Mouse (Mus musculus): ENCODE results near the gene Fscb. TPM values are rescaled to one million over a fixed set of nuclear protein-coding genes. Genes with fewer than 3 reads are reported as not detected.

Fscb gene
- polyA plus RNA-seq (2015; fragmentation: Nextera tagmentation; extraction: Ambion mirVana), result not detected in 2 replicates

GRCm38 (mm10) chr12:64474590-64474989 is at the start of gene Fscb:
Fscb (minus strand) TSS chr12:64474690.
- no peaks in the 10 kb centered on the region for H3K4me1 ChIP-seq
- H3K36me3 ChIP-seq, result no peaks in the 10 kb centered on the region
- no peak within 1 kb of the TSS for H3K4me2 ChIP-seq
- 91% methylated on average over 1 of the region's 1 CpGs for WGBS
- no peak within 1 kb of the TSS for H3K27ac ChIP-seq (replicated peaks)
- H3K4me3 ChIP-seq (replicated peaks), result no peak within 1 kb of the TSS
- H3K9ac ChIP-seq (replicated peaks), result no peak within 1 kb of the TSS
- ATAC-seq (ENCODE audit: low FRiP score), result no peak
- no peaks in the 10 kb centered on the region for H3K27me3 ChIP-seq (replicated peaks)
- H3K9me3 ChIP-seq (replicated peaks), result no peaks in the 10 kb centered on the region

- 74% methylated on average over 2 of the region's 2 CpGs for WGBS
- Histone ChIP-seq H3K9ac (replicated peaks) (no peak overlapping the region), H3K4me2 (no peak overlapping the region), H3K9me3 (replicated peaks) (no peaks in the 10 kb centered on the region), H3K4me3 (replicated peaks) (no peak overlapping the region), H3K27ac (replicated peaks) (no peak overlapping the region), H3K4me1 (no peaks in the 10 kb centered on the region), H3K36me3 (no peaks in the 10 kb centered on the region), H3K27me3 (replicated peaks) (no peaks in the 10 kb centered on the region)
- ATAC-seq (ENCODE audit: low FRiP score), result no peak
Observed at GRCm38 (mm10) chr12:64516775-64517174, 42.3 kb upstream of the Fscb start.

GRCm38 (mm10) chr12:64513439-64513838 is 38.9 kb upstream of the Fscb start:
- Histone ChIP-seq H3K9ac (replicated peaks) (no peak overlapping the region), H3K36me3 (no peaks in the 10 kb centered on the region), H3K4me2 (no peak overlapping the region), H3K9me3 (replicated peaks) (no peaks in the 10 kb centered on the region), H3K27me3 (replicated peaks) (no peaks in the 10 kb centered on the region), H3K4me1 (no peaks in the 10 kb centered on the region), H3K4me3 (replicated peaks) (no peak overlapping the region), H3K27ac (replicated peaks) (no peak overlapping the region)
- no peak for ATAC-seq (ENCODE audit: low FRiP score)
- 65% methylated on average over 1 of the region's 1 CpGs for WGBS

- Histone ChIP-seq H3K27ac (replicated peaks) (no peak overlapping the region), H3K9ac (replicated peaks) (no peak overlapping the region), H3K4me1 (no peaks in the 10 kb centered on the region), H3K36me3 (no peaks in the 10 kb centered on the region), H3K9me3 (replicated peaks) (no peaks in the 10 kb centered on the region), H3K4me2 (no peak overlapping the region), H3K4me3 (replicated peaks) (no peak overlapping the region), H3K27me3 (replicated peaks) (no peaks in the 10 kb centered on the region)
- ATAC-seq (ENCODE audit: low FRiP score), result no peak
- 85% methylated on average over 5 of the region's 5 CpGs for WGBS
Observed at GRCm38 (mm10) chr12:64497706-64498105, 23.2 kb upstream of the Fscb start.

GRCm38 (mm10) chr12:64473615-64474014 is 875 bp downstream of the Fscb start:
- WGBS, result 81% methylated on average over 1 of the region's 1 CpGs
- Histone ChIP-seq H3K36me3 (no peaks in the 10 kb centered on the region), H3K4me1 (no peaks in the 10 kb centered on the region), H3K9ac (replicated peaks) (no peak overlapping the region), H3K9me3 (replicated peaks) (no peaks in the 10 kb centered on the region), H3K4me3 (replicated peaks) (no peak overlapping the region), H3K4me2 (no peak overlapping the region), H3K27ac (replicated peaks) (no peak overlapping the region), H3K27me3 (replicated peaks) (no peaks in the 10 kb centered on the region)
- no peak for ATAC-seq (ENCODE audit: low FRiP score)

- Histone ChIP-seq H3K4me2 (no peak overlapping the region), H3K9me3 (replicated peaks) (no peaks in the 10 kb centered on the region), H3K27ac (replicated peaks) (no peak overlapping the region), H3K27me3 (replicated peaks) (no peaks in the 10 kb centered on the region), H3K4me3 (replicated peaks) (no peak overlapping the region), H3K4me1 (no peaks in the 10 kb centered on the region), H3K36me3 (no peaks in the 10 kb centered on the region), H3K9ac (replicated peaks) (no peak overlapping the region)
- no peak for ATAC-seq (ENCODE audit: low FRiP score)
- WGBS, result 90% methylated on average over 1 of the region's 1 CpGs
Observed at GRCm38 (mm10) chr12:64473136-64473535, 1.4 kb downstream of the Fscb start.

GRCm38 (mm10) chr12:64455228-64455627 is 19.3 kb downstream of the Fscb start:
- no peak for ATAC-seq (ENCODE audit: low FRiP score)
- H3K4me3 ChIP-seq (replicated peaks), result no peak overlapping the region
- no peak overlapping the region for H3K4me2 ChIP-seq
- no peak overlapping the region for H3K9ac ChIP-seq (replicated peaks)
- no peaks in the 10 kb centered on the region for H3K4me1 ChIP-seq
- H3K9me3 ChIP-seq (replicated peaks), result no peaks in the 10 kb centered on the region
- H3K27me3 ChIP-seq (replicated peaks), result no peaks in the 10 kb centered on the region
- H3K27ac ChIP-seq (replicated peaks), result no peak overlapping the region
- H3K36me3 ChIP-seq, result no peaks in the 10 kb centered on the region

- 72% methylated on average over 9 of the region's 9 CpGs for WGBS
- Histone ChIP-seq H3K9ac (replicated peaks) (no peak overlapping the region), H3K27me3 (replicated peaks) (no peaks in the 10 kb centered on the region), H3K9me3 (replicated peaks) (no peaks in the 10 kb centered on the region), H3K4me2 (no peak overlapping the region), H3K4me3 (replicated peaks) (no peak overlapping the region), H3K27ac (replicated peaks) (no peak overlapping the region), H3K36me3 (no peaks in the 10 kb centered on the region), H3K4me1 (no peaks in the 10 kb centered on the region)
- no peak for ATAC-seq (ENCODE audit: low FRiP score)
Observed at GRCm38 (mm10) chr12:64449911-64450310, 24.6 kb downstream of the Fscb start.

- Histone ChIP-seq H3K36me3 (no peaks in the 10 kb centered on the region), H3K27me3 (replicated peaks) (no peaks in the 10 kb centered on the region), H3K9me3 (replicated peaks) (no peaks in the 10 kb centered on the region), H3K4me2 (no peak overlapping the region), H3K27ac (replicated peaks) (no peak overlapping the region), H3K4me1 (no peaks in the 10 kb centered on the region), H3K9ac (replicated peaks) (no peak overlapping the region), H3K4me3 (replicated peaks) (no peak overlapping the region)
- no peak; the same call in 1 of the 2 replicates for ATAC-seq (ENCODE audit: low FRiP score)
- 63% methylated on average over 2 of the region's 2 CpGs for WGBS
Observed at GRCm38 (mm10) chr12:64436675-64437074, 37.8 kb downstream of the Fscb start.

Measured in neural tube, embryonic 15.5 days (tissue).